Mouse (Mus musculus): ENCODE results near the gene Gnrhr. TPM values are rescaled to one million over a fixed set of nuclear protein-coding genes. Genes with fewer than 3 reads are reported as not detected.

The Gnrhr gene
- polyA plus RNA-seq, 1 experiment from 2014 or later, result not detected

DNA sequence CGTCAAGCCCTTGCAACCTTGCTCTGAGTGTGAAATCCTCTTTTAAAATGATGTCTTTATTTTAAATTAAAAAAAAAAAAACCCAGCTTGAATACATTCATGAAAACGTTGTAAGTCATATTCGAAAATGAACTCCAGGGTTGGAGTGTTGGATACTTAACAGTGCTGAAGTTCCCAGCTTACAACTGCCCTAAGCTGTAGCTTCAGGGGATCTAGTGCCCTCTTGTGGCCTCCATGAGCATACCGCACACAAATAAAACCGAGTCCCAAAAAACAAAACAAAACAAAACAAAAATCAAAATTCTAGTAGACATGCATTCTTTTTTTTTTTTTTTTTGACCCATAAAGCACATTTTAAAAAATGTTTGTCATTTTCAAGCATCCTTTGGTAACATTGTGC is 6.9 kb downstream of the Gnrhr start:
- Histone ChIP-seq H3K4me2 (ENCODE audit: low read length) (no peak overlapping the region), H3K9me3 (replicated peaks; ENCODE audit: low read length) (no peaks in the 10 kb centered on the region), H3K27ac (no peak overlapping the region), H3K4me3 (replicated peaks; ENCODE audit: low read depth, low read length) (no peak overlapping the region), H3K4me1 (replicated peaks; ENCODE audit: insufficient read depth, low read length) (no peaks in the 10 kb centered on the region), H3K27me3 (ENCODE audit: insufficient read depth, low read length) (no peaks in the 10 kb centered on the region), H3K36me3 (ENCODE audit: insufficient read depth, low read length) (no peaks in the 10 kb centered on the region), H3K9ac (ENCODE audit: low read depth, low read length) (no peak overlapping the region)
- WGBS, result 23% methylated on average over 5 of the region's 5 CpGs
- DNase-seq (ENCODE audit: low spot score) (peak; percentile 56), ATAC-seq (replicated peaks; ENCODE audit: low FRiP score, low read depth) (no peak)
- peak; percentile 68 for TF ChIP-seq CTCF (IDR thresholded peaks at IDR 0.05; ENCODE audit: low read depth)

GRCm38 (mm10) chr5:86190290-86190689 is 7.4 kb downstream of the Gnrhr start:
- Histone ChIP-seq H3K27ac (no peak overlapping the region), H3K9me3 (replicated peaks; ENCODE audit: low read length) (no peaks in the 10 kb centered on the region), H3K4me2 (ENCODE audit: low read length) (no peak overlapping the region), H3K36me3 (ENCODE audit: insufficient read depth, low read length) (no peaks in the 10 kb centered on the region), H3K9ac (ENCODE audit: low read depth, low read length) (no peak overlapping the region), H3K4me1 (replicated peaks; ENCODE audit: insufficient read depth, low read length) (no peaks in the 10 kb centered on the region), H3K27me3 (ENCODE audit: insufficient read depth, low read length) (no peaks in the 10 kb centered on the region), H3K4me3 (replicated peaks; ENCODE audit: low read depth, low read length) (no peak overlapping the region)
- no peak for DNase-seq (ENCODE audit: low spot score)
- WGBS, result 50% methylated on average over 15 of the region's 15 CpGs
- TF ChIP-seq CTCF (IDR thresholded peaks at IDR 0.05; ENCODE audit: low read depth), result no peak
- no peak for ATAC-seq (replicated peaks; ENCODE audit: low FRiP score, low read depth)

- Histone ChIP-seq H3K36me3 (ENCODE audit: insufficient read depth, low read length) (no peaks in the 10 kb centered on the region), H3K27me3 (ENCODE audit: insufficient read depth, low read length) (no peaks in the 10 kb centered on the region), H3K9me3 (replicated peaks; ENCODE audit: low read length) (no peaks in the 10 kb centered on the region), H3K9ac (ENCODE audit: low read depth, low read length) (no peak overlapping the region), H3K4me3 (replicated peaks; ENCODE audit: low read depth, low read length) (no peak overlapping the region), H3K4me2 (ENCODE audit: low read length) (no peak overlapping the region), H3K27ac (no peak overlapping the region), H3K4me1 (replicated peaks; ENCODE audit: insufficient read depth, low read length) (no peaks in the 10 kb centered on the region)
- TF ChIP-seq CTCF (IDR thresholded peaks at IDR 0.05; ENCODE audit: low read depth), result no peak
- no peak for ATAC-seq (replicated peaks; ENCODE audit: low FRiP score, low read depth)
- no peak for DNase-seq (ENCODE audit: low spot score)
- WGBS, result 75% methylated on average over 6 of the region's 6 CpGs
Measured at GRCm38 (mm10) chr5:86187441-86187840, 10.3 kb downstream of the Gnrhr start.

GRCm38 (mm10) chr5:86173778-86174177 is 23.9 kb downstream of the Gnrhr start:
- DNase-seq (ENCODE audit: low spot score) (no peak), ATAC-seq (replicated peaks; ENCODE audit: low FRiP score, low read depth) (no peak)
- no peak for TF ChIP-seq CTCF (IDR thresholded peaks at IDR 0.05; ENCODE audit: low read depth)
- no peaks in the 10 kb centered on the region for H3K9me3 ChIP-seq (replicated peaks; ENCODE audit: low read length)
- no peak overlapping the region for H3K27ac ChIP-seq
- no peaks in the 10 kb centered on the region for H3K27me3 ChIP-seq (ENCODE audit: insufficient read depth, low read length)
- H3K9ac ChIP-seq (ENCODE audit: low read depth, low read length), result no peak overlapping the region
- H3K4me3 ChIP-seq (replicated peaks; ENCODE audit: low read depth, low read length), result no peak overlapping the region
- H3K4me1 ChIP-seq (replicated peaks; ENCODE audit: insufficient read depth, low read length), result peaks cover 6% of the 10 kb centered on the region
- H3K36me3 ChIP-seq (ENCODE audit: insufficient read depth, low read length), result no peaks in the 10 kb centered on the region
- WGBS, result 48% methylated on average over 2 of the region's 2 CpGs
- H3K4me2 ChIP-seq (ENCODE audit: low read length), result no peak overlapping the region

DNA sequence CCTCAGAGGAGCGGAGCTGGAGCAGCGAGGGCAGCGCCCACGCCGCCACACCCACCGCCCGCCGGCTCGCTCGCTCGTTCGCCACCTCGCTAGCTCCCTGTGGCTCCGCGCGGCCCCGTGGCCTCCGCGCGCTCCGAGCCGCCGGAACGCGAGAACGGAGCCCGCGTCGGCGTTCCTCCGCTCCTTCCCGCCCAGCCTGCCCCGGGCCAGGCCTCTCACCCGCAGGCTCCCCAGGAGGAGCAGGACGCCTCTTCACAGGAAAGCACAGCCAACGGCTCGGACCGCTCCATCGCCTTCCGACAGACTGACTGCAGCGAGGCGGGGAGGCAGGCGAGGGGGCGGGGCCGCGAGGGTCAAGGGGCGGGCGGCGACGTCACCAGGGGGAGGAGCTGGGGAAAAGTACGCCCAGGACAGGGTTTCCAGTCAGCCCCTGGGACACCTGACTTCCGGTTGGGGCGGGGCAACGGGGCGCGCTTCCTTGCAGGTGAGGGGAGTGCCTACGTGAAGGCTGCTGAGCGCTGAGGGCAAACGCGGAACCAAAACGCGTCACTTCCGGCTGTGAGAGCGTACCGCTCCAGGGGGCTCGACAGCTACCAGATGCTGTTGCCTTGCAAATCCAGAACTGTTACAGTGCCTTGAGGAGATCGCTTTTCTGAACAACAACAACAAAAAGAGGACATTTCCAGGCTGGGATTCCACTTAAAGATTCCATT is 25.1 kb downstream of the Gnrhr start, which contains the start of gene Uba6:
Gene Uba6 (minus strand): TSS at position 355 of the 713 bp plus-strand sequence.
- peak within 1 kb of the TSS; percentile 82 for H3K4me3 ChIP-seq (replicated peaks; ENCODE audit: low read depth, low read length)
- H3K9ac ChIP-seq (ENCODE audit: low read depth, low read length), result peak within 1 kb of the TSS; percentile 78
- under 1% methylated on average over 66 of the region's 67 CpGs for WGBS
- ATAC-seq (replicated peaks; ENCODE audit: low FRiP score, low read depth) (peak; percentile 100), DNase-seq (ENCODE audit: low spot score) (peak; percentile 96)
- H3K9me3 ChIP-seq (replicated peaks; ENCODE audit: low read length), result no peaks in the 10 kb centered on the region
- H3K36me3 ChIP-seq (ENCODE audit: insufficient read depth, low read length), result no peaks in the 10 kb centered on the region
- no peak for TF ChIP-seq CTCF (IDR thresholded peaks at IDR 0.05; ENCODE audit: low read depth)
- H3K4me1 ChIP-seq (replicated peaks; ENCODE audit: insufficient read depth, low read length), result peaks cover 6% of the 10 kb centered on the region
- no peaks in the 10 kb centered on the region for H3K27me3 ChIP-seq (ENCODE audit: insufficient read depth, low read length)
- H3K4me2 ChIP-seq (ENCODE audit: low read length), result peak within 1 kb of the TSS; percentile 75
- H3K27ac ChIP-seq, result peak within 1 kb of the TSS; percentile 94

- Histone ChIP-seq H3K4me2 (ENCODE audit: low read length) (peak overlapping the region; percentile 75), H3K9ac (ENCODE audit: low read depth, low read length) (peak overlapping the region; percentile 78), H3K9me3 (replicated peaks; ENCODE audit: low read length) (no peaks in the 10 kb centered on the region), H3K27ac (peak overlapping the region; percentile 94), H3K4me1 (replicated peaks; ENCODE audit: insufficient read depth, low read length) (peaks cover 6% of the 10 kb centered on the region), H3K4me3 (replicated peaks; ENCODE audit: low read depth, low read length) (peak overlapping the region; percentile 82), H3K36me3 (ENCODE audit: insufficient read depth, low read length) (no peaks in the 10 kb centered on the region), H3K27me3 (ENCODE audit: insufficient read depth, low read length) (no peaks in the 10 kb centered on the region)
- no peak for DNase-seq (ENCODE audit: low spot score)
- under 1% methylated on average over 15 of the region's 15 CpGs for WGBS
- no peak for ATAC-seq (replicated peaks; ENCODE audit: low FRiP score, low read depth)
- TF ChIP-seq CTCF (IDR thresholded peaks at IDR 0.05; ENCODE audit: low read depth), result no peak
Measured at GRCm38 (mm10) chr5:86172088-86172448, 25.6 kb downstream of the Gnrhr start.

Other genes with a start within 250 kb of the Gnrhr start
- 20.2 and 22.6 TPM in 2 replicates for gene Cenpc1, start 132.3 kb downstream of the Gnrhr start, polyA plus RNA-seq (2015; fragmentation: Nextera tagmentation; extraction: Ambion mirVana)
- gene Stap1, start 126.2 kb downstream of the Gnrhr start, polyA plus RNA-seq (2015; fragmentation: Nextera tagmentation; extraction: Ambion mirVana), result 0.49 and 0.70 TPM in 2 replicates
- gene Uba6, start 25.1 kb downstream of the Gnrhr start, polyA plus RNA-seq (2015; fragmentation: Nextera tagmentation; extraction: Ambion mirVana), result 7.9 and 8.3 TPM in 2 replicates
- gene Tmprss11c, start 91.4 kb upstream of the Gnrhr start, polyA plus RNA-seq (2015; fragmentation: Nextera tagmentation; extraction: Ambion mirVana), result not detected in 2 replicates
- not detected in 2 replicates for gene Tmprss11d, start 175.5 kb upstream of the Gnrhr start, polyA plus RNA-seq (2015; fragmentation: Nextera tagmentation; extraction: Ambion mirVana)

Data from kidney, postnatal 0 days (tissue).